Mouse (Mus musculus) intestine, embryonic 14.5 days (tissue): ENCODE measurements around the gene Gm20425. TPM values are rescaled to one million over a fixed set of nuclear protein-coding genes. Genes with fewer than 3 reads are reported as not detected.
"Not testable (repeated sequence)": the region's sequence is repeated elsewhere in the genome, so short reads cannot be mapped to it uniquely, and the experiment has no call there.

Source experiments
- ATAC-seq: fragments of 200-750 bp; cut with Nextera tagmentation; replicated peaks from 2 replicates; pipeline ENCODE4 v1.8.0; 2017; ENCODE audit warnings: low read depth, moderate number of reproducible peaks, moderate TSS enrichment, moderate library complexity; ENCODE audit not compliant: low FRiP score, low TSS enrichment
- DNase-seq: peaks from one replicate; pipeline ENCODE4 v3.0.0-alpha.2; 2018; ENCODE audit warnings: low spot score
- H3K27ac ChIP-seq: fragments of 300-500 bp; sonication (generic); 2 replicates; pipeline ENCODE4 v1.5.1; 2014; ENCODE audit warnings: low read depth, mild to moderate bottlenecking, control low read depth
- H3K27me3 ChIP-seq: fragments of 300-500 bp; sonication (generic); replicated peaks from 2 replicates; pipeline ENCODE4 v1.6.1; 2014; ENCODE audit warnings: low read length, control low read depth; ENCODE audit not compliant: control insufficient read depth, insufficient read depth
- H3K36me3 ChIP-seq: fragments of 300-500 bp; sonication (generic); 2 replicates; pipeline ENCODE4 v1.6.1; 2014; ENCODE audit warnings: low read length, control low read depth; ENCODE audit not compliant: control insufficient read depth, insufficient read depth
- H3K4me1 ChIP-seq: fragments of 300-500 bp; sonication (generic); replicated peaks from 2 replicates; pipeline ENCODE4 v1.6.1; 2014; ENCODE audit warnings: low read length, control low read depth, mixed read lengths; ENCODE audit not compliant: control insufficient read depth, insufficient read depth
- H3K4me2 ChIP-seq: fragments of 300-500 bp; sonication (generic); 2 replicates; pipeline ENCODE4 v1.6.1; 2014; ENCODE audit warnings: low read length
- H3K4me3 ChIP-seq: fragments of 300-500 bp; sonication (generic); 2 replicates; pipeline ENCODE4 v1.5.1; 2014; ENCODE audit warnings: low read depth, low read length, control low read depth, mixed read lengths
- H3K9ac ChIP-seq: fragments of 300-500 bp; sonication (generic); 2 replicates; pipeline ENCODE4 v1.6.1; 2014; ENCODE audit warnings: mild to moderate bottlenecking, low read length
- H3K9me3 ChIP-seq: fragments of 300-500 bp; sonication (generic); 2 replicates; pipeline ENCODE4 v1.6.1; 2016; ENCODE audit warnings: low read length, control low read depth; ENCODE audit not compliant: control insufficient read depth
- WGBS: fragments of 180-500 bp; shearing (Covaris S2); extraction: QIAGEN DNeasy Blood & Tissue Kit; methylation state at CpG from one replicate; pipeline ENCODE4 v1.1.7; 2014; 5-methylcytosine and 5-hydroxymethylcytosine counted together
- polyA plus RNA-seq: library from polyadenylated mRNA; unstranded; fragments of >200 nt; fragmentation: Nextera tagmentation; extraction: Ambion mirVana; gene quantifications from 2 replicates; pipeline ENCODE4 v1.2.1, GENCODE M21; 2014

Gene Gm20425
- polyA plus RNA-seq, 1 experiment from 2014 or later: not detected

DNA sequence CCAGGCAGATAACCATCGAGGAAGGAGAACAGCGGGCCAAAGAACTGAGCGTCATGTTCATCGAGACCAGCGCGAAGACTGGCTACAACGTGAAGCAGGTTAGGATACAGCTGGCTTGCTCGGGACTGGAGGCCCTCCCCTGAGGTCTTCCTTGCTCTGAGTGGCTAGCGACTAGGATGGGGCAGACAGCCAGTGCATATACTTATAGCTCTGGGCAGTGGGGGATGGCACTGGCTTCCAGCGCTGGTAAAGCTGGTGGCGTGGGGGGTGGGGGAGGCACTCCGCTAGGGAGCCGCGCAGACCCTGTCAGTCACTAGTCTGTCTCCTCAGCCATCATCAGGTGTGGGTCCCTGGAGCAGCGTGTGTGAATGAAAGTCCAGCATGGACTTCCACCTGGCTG, 66.3 kb downstream of the Gm20425 start:
- Histone ChIP-seq H3K9ac (no peak overlapping the region), H3K4me3 (no peak overlapping the region), H3K27me3 (no peaks in the 10 kb centered on the region), H3K4me1 (no peaks in the 10 kb centered on the region), H3K36me3 (no peaks in the 10 kb centered on the region), H3K9me3 (no peaks in the 10 kb centered on the region), H3K4me2 (no peak overlapping the region), H3K27ac (no peak overlapping the region)
- 73% methylated on average over 15 of the region's 15 CpGs for WGBS
- ATAC-seq (no peak), DNase-seq (no peak)

- not testable (repeated sequence) for H3K4me2 ChIP-seq, ATAC-seq, H3K4me3 ChIP-seq, H3K9ac ChIP-seq, H3K27me3 ChIP-seq, DNase-seq, H3K4me1 ChIP-seq, H3K9me3 ChIP-seq, H3K36me3 ChIP-seq, H3K27ac ChIP-seq
- 79% methylated on average over 7 of the region's 7 CpGs for WGBS
These were observed 74.9 kb downstream of the Gm20425 start for GRCm38 (mm10) chr9:103155158-103155557.

DNA sequence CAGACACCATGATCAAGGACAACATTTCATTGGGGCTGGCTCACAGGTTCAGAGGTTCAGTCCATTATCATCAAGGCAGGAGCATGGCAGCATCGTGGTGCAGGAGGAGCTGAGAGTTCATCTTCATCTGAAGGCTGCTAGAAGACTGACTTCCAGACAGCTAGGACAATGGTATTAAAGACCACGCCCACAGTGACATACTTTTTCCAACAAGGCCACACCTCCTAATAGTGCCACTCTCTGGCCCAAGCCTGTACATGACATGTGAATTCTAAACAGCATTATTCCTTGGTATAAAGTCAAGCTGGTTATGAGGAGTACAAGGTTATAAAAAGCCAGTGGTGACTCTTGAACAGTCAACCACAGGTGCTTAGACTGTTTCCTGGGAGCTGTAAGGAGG, 75.5 kb downstream of the Gm20425 start:
- no peak overlapping the region for H3K9ac ChIP-seq
- H3K27ac ChIP-seq: no peak overlapping the region
- DNase-seq (no peak), ATAC-seq (no peak)
- H3K4me1 ChIP-seq: no peaks in the 10 kb centered on the region
- no peaks in the 10 kb centered on the region for H3K27me3 ChIP-seq
- WGBS: 84% methylated on average over 2 of the region's 2 CpGs
- H3K9me3 ChIP-seq: no peaks in the 10 kb centered on the region
- H3K4me3 ChIP-seq: no peak overlapping the region
- H3K4me2 ChIP-seq: no peak overlapping the region
- H3K36me3 ChIP-seq: no peaks in the 10 kb centered on the region

- ATAC-seq (no peak), DNase-seq (no peak)
- no peaks in the 10 kb centered on the region for H3K4me1 ChIP-seq
- no peak overlapping the region for H3K9ac ChIP-seq
- WGBS: 71% methylated on average over 5 of the region's 5 CpGs
- no peak overlapping the region for H3K4me2 ChIP-seq
- no peaks in the 10 kb centered on the region for H3K27me3 ChIP-seq
- H3K9me3 ChIP-seq: no peaks in the 10 kb centered on the region
- H3K27ac ChIP-seq: no peak overlapping the region
- no peak overlapping the region for H3K4me3 ChIP-seq
- H3K36me3 ChIP-seq: no peaks in the 10 kb centered on the region
These were observed 76.8 kb downstream of the Gm20425 start for GRCm38 (mm10) chr9:103153286-103153685.

GRCm38 (mm10) chr9:103149074-103149799, 80.9 kb downstream of the Gm20425 start:
- no peak overlapping the region for H3K9ac ChIP-seq
- no peaks in the 10 kb centered on the region; the same call in 1 of the 2 replicates for H3K4me1 ChIP-seq
- DNase-seq (no peak), ATAC-seq (no peak)
- H3K27ac ChIP-seq: no peak overlapping the region
- no peak overlapping the region for H3K4me2 ChIP-seq
- no peak overlapping the region for H3K4me3 ChIP-seq
- no peaks in the 10 kb centered on the region for H3K9me3 ChIP-seq
- 81% methylated on average over 12 of the region's 12 CpGs for WGBS
- no peaks in the 10 kb centered on the region for H3K27me3 ChIP-seq
- no peaks in the 10 kb centered on the region for H3K36me3 ChIP-seq

GRCm38 (mm10) chr9:103147103-103147502, 83.0 kb downstream of the Gm20425 start:
- H3K4me3 ChIP-seq: no peak overlapping the region
- no peaks in the 10 kb centered on the region for H3K9me3 ChIP-seq
- no peak overlapping the region for H3K9ac ChIP-seq
- H3K27me3 ChIP-seq: no peaks in the 10 kb centered on the region
- no peak overlapping the region for H3K27ac ChIP-seq
- DNase-seq (no peak), ATAC-seq (no peak)
- no peaks in the 10 kb centered on the region for H3K36me3 ChIP-seq
- no peaks in the 10 kb centered on the region; the same call in 1 of the 2 replicates for H3K4me1 ChIP-seq
- 69% methylated on average over 13 of the region's 13 CpGs for whole genome bisulfite sequencing
- no peak overlapping the region for H3K4me2 ChIP-seq

DNA sequence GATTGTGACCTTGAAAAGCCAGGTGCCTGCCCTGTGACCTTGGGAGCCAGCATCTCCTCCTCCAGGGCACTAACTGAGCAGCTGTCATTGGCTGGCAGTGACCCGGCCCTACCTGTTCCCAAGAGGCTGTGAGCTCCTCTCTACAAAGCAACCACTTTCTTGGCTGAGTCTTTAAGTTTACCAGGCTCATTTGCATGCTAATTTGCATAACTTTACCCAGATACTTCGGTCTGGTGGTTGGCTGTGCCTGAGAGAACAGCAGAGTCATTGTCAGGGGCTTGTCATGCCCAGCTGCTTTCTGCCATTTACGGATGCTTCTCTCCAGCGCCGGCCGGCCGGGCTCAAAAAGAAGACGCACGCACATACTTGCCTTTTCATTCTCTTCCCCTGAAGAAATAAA, 83.4 kb downstream of the Gm20425 start:
- no peak overlapping the region for H3K4me2 ChIP-seq
- no peaks in the 10 kb centered on the region for H3K36me3 ChIP-seq
- ATAC-seq (no peak), DNase-seq (no peak)
- H3K27ac ChIP-seq: no peak overlapping the region
- H3K9me3 ChIP-seq: no peaks in the 10 kb centered on the region
- H3K27me3 ChIP-seq: no peaks in the 10 kb centered on the region
- no peak overlapping the region for H3K4me3 ChIP-seq
- 40% methylated on average over 9 of the region's 9 CpGs for WGBS
- H3K9ac ChIP-seq: no peak overlapping the region
- H3K4me1 ChIP-seq: no peaks in the 10 kb centered on the region; the same call in 1 of the 2 replicates

- no peaks in the 10 kb centered on the region; the same call in 1 of the 2 replicates for H3K4me1 ChIP-seq
- H3K4me3 ChIP-seq: no peak overlapping the region
- WGBS: 88% methylated on average over 10 of the region's 10 CpGs
- no peak overlapping the region for H3K27ac ChIP-seq
- DNase-seq (no peak), ATAC-seq (no peak)
- H3K36me3 ChIP-seq: no peaks in the 10 kb centered on the region
- no peaks in the 10 kb centered on the region for H3K9me3 ChIP-seq
- no peaks in the 10 kb centered on the region for H3K27me3 ChIP-seq
- H3K9ac ChIP-seq: no peak overlapping the region
- no peak overlapping the region for H3K4me2 ChIP-seq
These were observed 83.8 kb downstream of the Gm20425 start for GRCm38 (mm10) chr9:103146257-103146656.

DNA sequence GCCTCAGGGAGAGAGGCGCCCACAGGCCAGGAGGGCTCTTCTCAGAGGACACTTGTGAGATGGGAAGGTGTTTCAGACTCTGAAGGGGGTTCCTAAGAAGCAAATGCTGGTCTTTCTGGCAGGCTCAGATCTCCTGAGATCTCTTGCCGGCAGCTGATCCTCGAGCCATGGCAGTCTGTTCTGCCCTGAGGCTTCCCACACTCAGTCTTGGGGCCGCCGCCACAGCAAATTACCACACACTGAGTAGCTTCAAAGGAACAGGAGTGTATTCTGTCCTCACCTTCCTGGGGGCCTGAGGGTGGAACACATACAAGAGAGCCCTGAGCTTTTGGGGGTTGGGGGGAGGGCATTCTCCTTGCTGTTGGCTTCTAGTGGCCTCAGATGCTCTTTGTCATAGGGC, 84.8 kb downstream of the Gm20425 start:
- H3K4me3 ChIP-seq: no peak overlapping the region
- WGBS: 61% methylated on average over 5 of the region's 5 CpGs
- ATAC-seq: no peak

More for the DNA sequence above, 84.8 kb downstream of the Gm20425 start:
- no peaks in the 10 kb centered on the region; the same call in none of the 2 replicates for H3K4me1 ChIP-seq
- H3K9me3 ChIP-seq: no peaks in the 10 kb centered on the region
- no peak for DNase-seq
- H3K36me3 ChIP-seq: no peaks in the 10 kb centered on the region
- H3K4me2 ChIP-seq: no peak overlapping the region
- H3K27me3 ChIP-seq: no peaks in the 10 kb centered on the region
- no peak overlapping the region for H3K9ac ChIP-seq
- no peak overlapping the region for H3K27ac ChIP-seq
